Mouse (Mus musculus) C2C12 (cell line): ENCODE measurements around the gene Ppp1r14b. TPM values are rescaled to one million over a fixed set of nuclear protein-coding genes. Genes with fewer than 3 reads are reported as not detected.

ENCODE experiments used
- H3K27me3 ChIP-seq: one replicate; pipeline ENCODE4 v1.6.1; 2011; ENCODE audit not compliant: control insufficient read depth, insufficient read depth, insufficient read length
- H3K36me3 ChIP-seq: one replicate; pipeline ENCODE4 v1.6.1; 2011; ENCODE audit not compliant: control insufficient read depth, insufficient read depth
- H3K4me3 ChIP-seq: one replicate; pipeline ENCODE4 v1.5.1; 2011; ENCODE audit warnings: mild to moderate bottlenecking, control low read depth; ENCODE audit not compliant: poor library complexity, insufficient read depth, severe bottlenecking
- H3K79me2 ChIP-seq: one replicate; pipeline ENCODE4 v1.6.1; 2011; ENCODE audit not compliant: control insufficient read depth, insufficient read depth
- H3K79me3 ChIP-seq: one replicate; pipeline ENCODE4 v1.6.1; 2011; ENCODE audit warnings: low read depth, control low read depth
- H3ac ChIP-seq: one replicate; pipeline ENCODE3; 2011; ENCODE audit warnings: low read depth; ENCODE audit not compliant: control insufficient read depth, insufficient read length
- CEBPB ChIP-seq: IDR thresholded peaks from one replicate; pipeline ENCODE4 v1.6.1; 2011; ENCODE audit warnings: low read depth, mild to moderate bottlenecking, control low read depth, moderate library complexity
- CTCF ChIP-seq: IDR thresholded peaks from one replicate; pipeline ENCODE4 v1.5.1; 2011; ENCODE audit not compliant: control insufficient read depth, insufficient read depth, insufficient read length
- FOSL1 ChIP-seq: IDR thresholded peaks from one replicate; pipeline ENCODE4 v1.8.0; 2011; ENCODE audit warnings: mild to moderate bottlenecking, low read length; ENCODE audit not compliant: poor library complexity, insufficient read depth, severe bottlenecking
- MAX ChIP-seq: IDR thresholded peaks from one replicate; pipeline ENCODE4 v1.6.1; 2011; ENCODE audit warnings: mild to moderate bottlenecking, control low read depth
- MYOD1 ChIP-seq: IDR thresholded peaks from one replicate; pipeline ENCODE4 v1.6.1; 2011; ENCODE audit warnings: low read depth; ENCODE audit not compliant: control insufficient read depth, insufficient read length
- MYOG ChIP-seq: IDR thresholded peaks from one replicate; pipeline ENCODE4 v1.6.1; 2011; ENCODE audit not compliant: control insufficient read depth, insufficient read length; ENCODE audit errors: extremely low read depth
- USF1 ChIP-seq: IDR thresholded peaks from one replicate; pipeline ENCODE4 v1.6.1; 2011; ENCODE audit warnings: low read depth, mild to moderate bottlenecking, control low read depth, moderate library complexity
- polyA plus RNA-seq: library from polyadenylated mRNA; unstranded; fragments of >200 nt; fragmentation: generic; extraction: Trizol; gene quantifications from one replicate; pipeline ENCODE4 v1.2.1, GENCODE M21; 2012; ENCODE audit warnings: missing spikeins

Ppp1r14b gene
- polyA plus RNA-seq, 1 experiment: 1,811 TPM

DNA sequence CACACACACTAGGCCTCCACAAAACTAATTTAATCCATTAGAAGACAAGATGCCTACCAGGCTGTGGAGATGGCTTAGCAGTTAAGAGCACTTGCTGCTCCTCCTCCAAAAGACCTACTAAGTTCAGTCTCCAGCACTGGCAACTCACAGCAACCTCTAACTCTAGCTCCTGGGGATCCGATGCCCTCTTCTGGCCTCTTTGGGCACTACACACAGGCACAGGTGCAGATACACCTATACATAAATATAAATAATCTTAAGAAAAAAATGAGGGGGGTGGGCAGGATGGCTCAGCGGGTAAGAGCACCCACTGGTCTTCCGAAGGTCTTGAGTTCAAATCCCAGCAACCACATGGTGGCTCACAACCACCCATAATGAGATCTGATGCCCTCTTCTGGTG is 38.5 kb upstream of the Ppp1r14b start:
- Histone ChIP-seq H3K36me3 (no peaks in the 10 kb centered on the region), H3ac (no peak overlapping the region), H3K79me2 (peaks cover 6% of the 10 kb centered on the region), H3K4me3 (no peak overlapping the region), H3K27me3 (peaks cover 18% of the 10 kb centered on the region), H3K79me3 (no peaks in the 10 kb centered on the region)
- no peak for TF ChIP-seq MYOD1
- no peak for TF ChIP-seq FOSL1
- no peak for TF ChIP-seq MAX
- no peak for TF ChIP-seq USF1
- TF ChIP-seq MYOG: no peak
- TF ChIP-seq CTCF: no peak
- no peak for TF ChIP-seq CEBPB

DNA sequence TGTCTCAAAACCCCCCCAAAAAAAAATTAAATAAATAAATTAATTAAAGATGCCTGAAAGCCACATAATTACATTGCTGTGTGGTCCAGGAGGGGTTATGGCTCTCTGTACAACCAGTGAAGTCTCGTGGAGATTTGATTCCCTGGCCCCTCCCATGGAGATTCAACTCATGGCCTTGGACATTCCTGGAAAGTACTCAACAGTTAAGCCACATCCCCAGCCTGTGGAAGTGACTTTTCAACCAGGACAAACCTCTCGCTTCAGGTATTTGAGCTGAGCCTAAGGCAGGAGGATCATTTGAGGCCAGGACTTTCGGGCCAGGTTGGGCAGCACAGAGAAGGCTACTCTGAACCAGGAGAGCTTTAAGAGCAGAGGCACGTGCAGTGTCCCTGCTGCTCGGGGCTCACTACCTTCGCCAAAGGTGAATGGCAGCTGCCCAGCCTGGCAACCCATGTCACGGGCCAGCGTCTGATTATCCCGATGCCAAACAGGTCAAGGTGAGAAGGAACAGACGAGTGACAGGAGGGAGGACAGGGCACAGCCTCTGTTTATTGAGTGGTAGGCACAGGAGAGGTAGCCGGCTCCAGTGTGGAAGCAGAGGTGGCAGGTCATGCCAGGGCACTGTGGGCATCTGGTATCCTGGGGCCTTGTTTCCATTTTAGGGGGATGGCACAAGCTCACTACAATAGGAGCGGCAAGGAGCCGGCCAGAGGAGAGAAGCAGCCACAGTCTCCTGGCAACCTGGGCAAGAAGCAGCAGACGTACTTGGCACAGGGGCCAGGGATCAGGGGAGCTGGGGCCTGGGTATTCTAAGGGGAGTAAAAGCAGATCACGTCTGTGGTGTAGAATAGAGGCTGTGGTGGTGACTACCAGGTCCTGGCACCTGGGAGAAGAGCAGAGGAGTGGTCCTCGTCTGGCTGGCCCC is 37.0 kb upstream of the Ppp1r14b start:
- Histone ChIP-seq H3K27me3 (peaks cover 16% of the 10 kb centered on the region), H3ac (no peak overlapping the region), H3K79me2 (peaks cover 10% of the 10 kb centered on the region), H3K4me3 (no peak overlapping the region), H3K36me3 (no peaks in the 10 kb centered on the region), H3K79me3 (peaks cover 2% of the 10 kb centered on the region)
- TF ChIP-seq MAX (no peak), MYOG (no peak), CTCF (no peak), FOSL1 (no peak), MYOD1 (no peak), CEBPB (no peak), USF1 (no peak)

DNA sequence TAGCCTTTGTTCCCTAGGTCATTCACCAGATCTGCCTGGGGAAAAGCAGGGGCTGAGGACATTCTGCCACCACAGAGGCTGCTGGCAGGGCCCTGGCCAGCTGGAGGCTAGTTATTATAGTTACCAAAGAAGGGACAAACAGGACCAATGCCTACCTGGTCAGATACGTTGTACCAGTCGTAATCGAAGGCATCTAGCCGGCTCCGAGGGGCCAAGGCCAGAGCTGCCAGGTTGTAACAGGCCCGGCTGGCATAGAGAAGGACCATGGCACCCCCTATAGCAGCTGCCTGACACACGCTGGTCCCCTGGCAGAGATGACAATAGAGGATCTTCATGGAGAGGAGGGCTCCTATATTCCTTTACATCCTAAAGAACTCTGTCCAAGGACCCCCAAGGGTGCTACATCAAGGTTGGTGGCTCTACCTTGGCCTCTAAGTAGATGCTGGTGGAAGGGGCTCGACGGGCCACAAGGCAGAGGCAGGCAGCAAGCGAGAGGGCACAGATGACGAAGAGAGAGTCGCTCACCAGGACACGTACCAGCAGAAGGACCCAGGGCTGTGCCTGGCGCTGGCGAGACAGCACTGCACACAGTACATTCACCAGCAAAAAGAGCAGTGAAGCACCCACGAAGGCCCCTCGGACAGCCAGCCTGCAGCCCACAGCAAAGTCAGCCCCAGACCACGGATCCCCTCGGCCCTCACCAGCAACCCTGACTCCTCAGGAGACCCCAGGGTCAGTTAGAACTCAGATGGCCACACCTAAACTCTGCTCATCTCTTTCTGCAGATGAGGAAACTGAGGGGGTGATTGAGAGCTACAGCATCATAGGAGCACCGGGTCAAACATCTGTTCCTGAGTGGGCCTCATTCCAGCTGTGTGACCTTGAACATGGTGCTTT is 35.4 kb upstream of the Ppp1r14b start:
- H3K79me2 ChIP-seq: peaks cover 25% of the 10 kb centered on the region
- H3K36me3 ChIP-seq: no peaks in the 10 kb centered on the region
- H3ac ChIP-seq: no peak overlapping the region
- peaks cover 2% of the 10 kb centered on the region for H3K79me3 ChIP-seq
- no peak overlapping the region for H3K4me3 ChIP-seq
- peaks cover under 1% of the 10 kb centered on the region for H3K27me3 ChIP-seq
- TF ChIP-seq CTCF: no peak
- no peak for TF ChIP-seq FOSL1
- no peak for TF ChIP-seq MYOG

DNA sequence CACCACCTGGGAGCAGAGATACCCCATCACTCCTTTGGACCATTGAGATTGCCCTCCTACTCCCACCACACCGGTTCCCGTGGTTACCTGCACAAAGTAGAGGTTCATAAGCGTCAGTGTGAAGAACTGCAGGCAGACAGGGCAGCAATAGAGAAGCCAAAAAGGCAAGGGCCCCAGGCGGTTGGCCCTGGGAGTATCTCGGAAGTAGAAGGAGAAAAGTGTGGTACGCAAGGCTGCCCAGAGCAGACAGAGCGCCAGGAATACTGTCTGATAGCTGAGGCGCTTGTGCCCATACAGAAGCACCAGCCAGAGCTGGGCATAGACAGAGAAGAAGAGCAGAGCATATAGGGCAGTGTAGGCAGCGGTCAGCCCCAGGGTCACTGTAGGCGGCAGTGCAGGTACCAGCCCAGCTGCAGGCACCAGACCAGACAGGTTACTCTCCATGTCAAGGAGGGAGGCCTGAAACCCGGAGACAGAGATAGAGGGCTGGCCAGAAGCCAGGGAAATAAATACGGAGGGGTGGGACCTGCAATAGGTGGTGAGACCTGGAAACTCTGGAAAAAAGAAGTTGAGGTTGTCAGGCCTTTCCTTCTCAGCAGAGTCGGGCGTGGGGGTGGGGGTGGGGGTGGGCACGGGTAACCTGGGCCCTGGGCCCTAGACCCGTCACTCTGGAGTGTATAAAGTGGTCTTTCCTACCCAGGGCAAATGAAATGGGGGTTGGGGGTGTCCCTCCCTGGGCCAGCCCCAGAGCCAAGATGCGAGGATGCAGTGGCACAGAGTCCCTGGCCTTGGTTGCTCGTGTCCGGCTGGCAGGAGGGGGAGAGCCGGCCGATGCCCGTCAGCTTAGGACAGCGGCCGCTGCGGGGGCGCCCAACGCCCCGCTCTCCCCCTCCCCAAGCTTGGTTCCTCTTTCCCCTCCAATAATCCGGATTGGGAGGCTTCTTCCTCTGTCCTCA is 34.1 kb upstream of the Ppp1r14b start:
- H3K79me2 ChIP-seq: peaks cover 25% of the 10 kb centered on the region
- no peaks in the 10 kb centered on the region for H3K27me3 ChIP-seq
- TF ChIP-seq MYOD1 (no peak), CEBPB (no peak), USF1 (no peak), MAX (no peak), MYOG (no peak), CTCF (no peak), FOSL1 (no peak)
- H3K4me3 ChIP-seq: peak overlapping the region; percentile 65
- H3K79me3 ChIP-seq: peaks cover 2% of the 10 kb centered on the region
- peak overlapping the region; percentile 90 for H3ac ChIP-seq
- no peaks in the 10 kb centered on the region for H3K36me3 ChIP-seq
